Mouse (Mus musculus): Measurements from ENCODE around the gene Sgca. TPM values are rescaled to one million over a fixed set of nuclear protein-coding genes. Genes with fewer than 3 reads are reported as not detected.
"Not testable (repeated sequence)": the region's sequence is repeated elsewhere in the genome, so short reads cannot be mapped to it uniquely, and the experiment has no call there.

The Sgca gene
- polyA plus RNA-seq (2015; fragmentation: Nextera tagmentation; extraction: Ambion mirVana) = 0.69 and 0.96 TPM in 2 replicates

- WGBS = 60% methylated on average over 5 of the region's 5 CpGs
- Histone ChIP-seq H3K4me3 (no peak within 1 kb of the TSS), H3K4me2 (no peak within 1 kb of the TSS), H3K9ac (no peak within 1 kb of the TSS), H3K4me1 (peaks cover 15% of the 10 kb centered on the region; the same call in 1 of the 2 replicates), H3K27me3 (no peaks in the 10 kb centered on the region; the same call in 1 of the 2 replicates), H3K9me3 (no peaks in the 10 kb centered on the region), H3K27ac (no peak within 1 kb of the TSS), H3K36me3 (no peaks in the 10 kb centered on the region)
- ATAC-seq (ENCODE audit: borderline replicate concordance, extremely low read depth, low FRiP score, low TSS enrichment) = no peak
Observed at GRCm38 (mm10) chr11:94976199-94976598, at the start of gene Sgca. Gene Sgca (minus strand): TSS chr11:94976327.

- H3K27ac ChIP-seq = peak overlapping the region; percentile 71
- H3K36me3 ChIP-seq = peaks cover 40% of the 10 kb centered on the region
- 0 out of 2 replicates have a peak, but pooled peaks cover 14% of the 10 kb centered on the region for H3K4me1 ChIP-seq
- H3K9ac ChIP-seq = no peak overlapping the region
- 73% methylated on average over 11 of the region's 11 CpGs for WGBS
- ATAC-seq (ENCODE audit: borderline replicate concordance, extremely low read depth, low FRiP score, low TSS enrichment) = no peak
- H3K27me3 ChIP-seq = no peaks in the 10 kb centered on the region
- no peak overlapping the region for H3K4me2 ChIP-seq
- no peak overlapping the region for H3K4me3 ChIP-seq
- no peaks in the 10 kb centered on the region for H3K9me3 ChIP-seq
Observed at GRCm38 (mm10) chr11:95025227-95026012, 49.3 kb upstream of the Sgca start.

- peaks cover 44% of the 10 kb centered on the region for H3K36me3 ChIP-seq
Observed at GRCm38 (mm10) chr11:95024439-95025184, 48.5 kb upstream of the Sgca start.

GRCm38 (mm10) chr11:95023481-95023880 is 47.4 kb upstream of the Sgca start:
- Histone ChIP-seq H3K36me3 (peaks cover 54% of the 10 kb centered on the region), H3K4me2 (no peak overlapping the region), H3K4me1 (0 out of 2 replicates have a peak, but pooled peaks cover 14% of the 10 kb centered on the region), H3K4me3 (no peak overlapping the region), H3K9ac (no peak overlapping the region), H3K27me3 (no peaks in the 10 kb centered on the region), H3K27ac (no peak overlapping the region), H3K9me3 (no peaks in the 10 kb centered on the region)
- ATAC-seq (ENCODE audit: borderline replicate concordance, extremely low read depth, low FRiP score, low TSS enrichment) = no peak
- WGBS = 91% methylated on average over 9 of the region's 9 CpGs

More at GRCm38 (mm10) chr11:95024439-95025184, 48.5 kb upstream of the Sgca start:
- WGBS = 63% methylated on average over 29 of the region's 29 CpGs
- no peak for ATAC-seq (ENCODE audit: borderline replicate concordance, extremely low read depth, low FRiP score, low TSS enrichment)
- no peak overlapping the region for H3K9ac ChIP-seq
- H3K4me2 ChIP-seq = no peak overlapping the region
- H3K4me1 ChIP-seq = 0 out of 2 replicates have a peak, but pooled peaks cover 14% of the 10 kb centered on the region
- H3K9me3 ChIP-seq = no peaks in the 10 kb centered on the region
- peak overlapping the region; percentile 71 for H3K27ac ChIP-seq
- H3K4me3 ChIP-seq = no peak overlapping the region
- H3K27me3 ChIP-seq = no peaks in the 10 kb centered on the region

GRCm38 (mm10) chr11:95022237-95022992 is 46.3 kb upstream of the Sgca start:
- no peak for ATAC-seq (ENCODE audit: borderline replicate concordance, extremely low read depth, low FRiP score, low TSS enrichment)
- Histone ChIP-seq H3K4me3 (no peak overlapping the region), H3K9me3 (no peaks in the 10 kb centered on the region), H3K27me3 (no peaks in the 10 kb centered on the region), H3K36me3 (peaks cover 54% of the 10 kb centered on the region), H3K4me1 (0 out of 2 replicates have a peak, but pooled peaks cover 14% of the 10 kb centered on the region), H3K9ac (no peak overlapping the region), H3K27ac (no peak overlapping the region), H3K4me2 (no peak overlapping the region)
- WGBS = 80% methylated on average over 10 of the region's 10 CpGs

GRCm38 (mm10) chr11:95015484-95015883 is 39.4 kb upstream of the Sgca start:
- no peak for ATAC-seq (ENCODE audit: borderline replicate concordance, extremely low read depth, low FRiP score, low TSS enrichment)

GRCm38 (mm10) chr11:95012487-95012886 is 36.4 kb upstream of the Sgca start:
- Histone ChIP-seq H3K27me3 (no peaks in the 10 kb centered on the region), H3K4me3 (no peak overlapping the region), H3K4me2 (no peak overlapping the region), H3K36me3 (0 out of 2 replicates have a peak, but pooled peaks cover 2% of the 10 kb centered on the region), H3K27ac (no peak overlapping the region), H3K4me1 (peaks cover 28% of the 10 kb centered on the region), H3K9me3 (no peaks in the 10 kb centered on the region), H3K9ac (no peak overlapping the region)
- no peak for ATAC-seq (ENCODE audit: borderline replicate concordance, extremely low read depth, low FRiP score, low TSS enrichment)
- 45% methylated on average over 3 of the region's 3 CpGs for WGBS

More at GRCm38 (mm10) chr11:95015484-95015883, 39.4 kb upstream of the Sgca start:
- no peak overlapping the region for H3K27ac ChIP-seq
- no peaks in the 10 kb centered on the region for H3K27me3 ChIP-seq
- H3K9me3 ChIP-seq = no peaks in the 10 kb centered on the region
- WGBS = 72% methylated on average over 3 of the region's 3 CpGs
- H3K4me2 ChIP-seq = no peak overlapping the region
- H3K36me3 ChIP-seq = peaks cover 16% of the 10 kb centered on the region
- H3K4me3 ChIP-seq = no peak overlapping the region
- H3K4me1 ChIP-seq = peaks cover 13% of the 10 kb centered on the region
- H3K9ac ChIP-seq = no peak overlapping the region

- no peak; the same call in 1 of the 2 replicates for ATAC-seq (ENCODE audit: borderline replicate concordance, extremely low read depth, low FRiP score, low TSS enrichment)
- Histone ChIP-seq H3K9ac (0 out of 2 replicates have a peak overlapping the region, but pooled peaks have one; percentile 15), H3K9me3 (no peaks in the 10 kb centered on the region), H3K27ac (no peak overlapping the region), H3K27me3 (no peaks in the 10 kb centered on the region), H3K36me3 (0 out of 2 replicates have a peak, but pooled peaks cover 2% of the 10 kb centered on the region), H3K4me2 (peak overlapping the region; percentile 96; the same call in 1 of the 2 replicates), H3K4me1 (peaks cover 30% of the 10 kb centered on the region), H3K4me3 (no peak overlapping the region)
- WGBS = 37% methylated on average over 3 of the region's 3 CpGs
Observed at GRCm38 (mm10) chr11:95012075-95012474, 35.9 kb upstream of the Sgca start.

GRCm38 (mm10) chr11:95011416-95011815 is 35.3 kb upstream of the Sgca start:
- Histone ChIP-seq H3K9ac (peak overlapping the region; percentile 2; the same call in 1 of the 2 replicates), H3K4me2 (peak overlapping the region; percentile 96)

GRCm38 (mm10) chr11:95010841-95011403 is 34.8 kb upstream of the Sgca start:
- ATAC-seq (ENCODE audit: borderline replicate concordance, extremely low read depth, low FRiP score, low TSS enrichment); H3K27me3 ChIP-seq; H3K9me3 ChIP-seq; H3K27ac ChIP-seq; H3K36me3 ChIP-seq: not testable (repeated sequence)
- WGBS = 8% methylated on average over 4 of the region's 4 CpGs
- Histone ChIP-seq H3K4me1 (peaks cover 41% of the 10 kb centered on the region), H3K4me2 (peak overlapping the region; percentile 96), H3K4me3 (peak overlapping the region; percentile 74), H3K9ac (peak overlapping the region; percentile 78)

More at GRCm38 (mm10) chr11:95011416-95011815, 35.3 kb upstream of the Sgca start:
- no peaks in the 10 kb centered on the region for H3K27me3 ChIP-seq
- no peak overlapping the region for H3K27ac ChIP-seq
- H3K9me3 ChIP-seq = no peaks in the 10 kb centered on the region
- peaks cover 36% of the 10 kb centered on the region for H3K4me1 ChIP-seq
- H3K36me3 ChIP-seq = 0 out of 2 replicates have a peak, but pooled peaks cover 2% of the 10 kb centered on the region
- WGBS = 19% methylated on average over 1 of the region's 1 CpGs
- H3K4me3 ChIP-seq = peak overlapping the region; percentile 74
- ATAC-seq (ENCODE audit: borderline replicate concordance, extremely low read depth, low FRiP score, low TSS enrichment) = no peak

All from lung, embryonic 15.5 days (tissue).